In genomic region chr7:116230811-116231609, GRCm38 (mm10) we compare ENCODE assay signal across 10 mouse cellular contexts.
DNase-seq lines count a peak whose midpoint lies in the region; ATAC-seq lines count a peak whose summit lies in the region.
"Had no signal": no experiment of that assay in that cellular context is flagged by ENCODE, and none has a peak within 500 bp of the region (broad histone marks: within the 10 kb centered on the region; RNA-seq: fewer than 3 reads in every experiment).

No protein-coding gene starts in this region.

- peaks cover 7% of the 10 kb centered on the region for H3K27me3 ChIP-seq in heart, embryonic 13.5 days (replicated peaks)
- no peaks in the 10 kb centered on the region for H3K27me3 ChIP-seq in stomach, embryonic 14.5 days (ENCODE audit: control insufficient read depth, insufficient read depth, low read length)
- H3K27me3 ChIP-seq: lung, embryonic 15.5 days had no signal

- H3K4me2 ChIP-seq in heart, embryonic 13.5 days: peak overlapping the region; percentile 2; the same call in 1 of the 2 replicates
- no peak overlapping the region for H3K4me2 ChIP-seq in stomach, embryonic 14.5 days (replicated peaks; ENCODE audit: low read depth, low read length)
- H3K4me2 ChIP-seq: lung, embryonic 15.5 days had no signal

- H3K36me3 ChIP-seq in heart, embryonic 13.5 days: no peaks in the 10 kb centered on the region
- no peaks in the 10 kb centered on the region for H3K36me3 ChIP-seq in stomach, embryonic 14.5 days (ENCODE audit: control insufficient read depth, insufficient read depth, low read length)
- H3K36me3 ChIP-seq: lung, embryonic 15.5 days had no signal

- H3K4me3 ChIP-seq in heart, embryonic 13.5 days: no peak overlapping the region
- no peak overlapping the region for H3K4me3 ChIP-seq in stomach, embryonic 14.5 days (ENCODE audit: low read depth, low read length)
- H3K4me3 ChIP-seq: lung, embryonic 15.5 days had no signal

- H3K9ac ChIP-seq in heart, embryonic 13.5 days: no peak overlapping the region
- H3K9ac ChIP-seq in stomach, embryonic 14.5 days (replicated peaks; ENCODE audit: low read depth, low read length): no peak overlapping the region
- H3K9ac ChIP-seq: lung, embryonic 15.5 days had no signal

- peaks cover 88% of the 10 kb centered on the region for H3K4me1 ChIP-seq in heart, embryonic 13.5 days
- H3K4me1 ChIP-seq in stomach, embryonic 14.5 days (ENCODE audit: control insufficient read depth, insufficient read depth, low read length): peaks cover 11% of the 10 kb centered on the region; the same call in 1 of the 2 replicates

- 41% methylated on average over 11 of the region's 11 CpGs for WGBS in heart, embryonic 13.5 days
- 58% methylated on average over 11 of the region's 11 CpGs for WGBS in stomach, embryonic 14.5 days

- intact Hi-C loops in heart, postnatal 25 days (cut with DNase I): no loop called here

- no peak for ATAC-seq in heart, embryonic 13.5 days (ENCODE audit: extremely low read depth, insufficient number of reproducible peaks, low FRiP score, low TSS enrichment)
- peak; percentile 97 for ATAC-seq in CD4-positive, CD25-positive, alpha-beta regulatory T cell, adult 4 months
- peak; percentile 47; the same call in 1 of the 2 replicates for ATAC-seq in stomach, embryonic 14.5 days (ENCODE audit: insufficient number of reproducible peaks, insufficient read depth, low FRiP score, low read depth)
- ATAC-seq in erythroblast, adult 5-6 weeks (replicated peaks; ENCODE audit: low FRiP score, poor library complexity, severe bottlenecking): no peak
- ATAC-seq: hindbrain, postnatal 0 days had no signal

- H3K9me3 ChIP-seq in heart, embryonic 13.5 days: no peaks in the 10 kb centered on the region
- no peaks in the 10 kb centered on the region for H3K9me3 ChIP-seq in stomach, embryonic 14.5 days (ENCODE audit: control insufficient read depth, low read depth, low read length)
- H3K9me3 ChIP-seq: lung, embryonic 15.5 days had no signal

- DNase-seq in heart, postnatal 25 days (ENCODE audit: low spot score): no peak
- DNase-seq in induced T-regulatory cell, adult 2 months (ENCODE audit: low read depth): peak; percentile 64
- DNase-seq in ovary, adult 18-20 months (ENCODE audit: low spot score): no peak
- no peak for DNase-seq in layer of hippocampus, adult 9-11 months

- peak overlapping the region; percentile 60 for H3K27ac ChIP-seq in heart, embryonic 13.5 days (replicated peaks)
- no peak overlapping the region for H3K27ac ChIP-seq in stomach, embryonic 14.5 days (ENCODE audit: low read length)
- H3K27ac ChIP-seq: hindbrain, postnatal 0 days; lung, embryonic 15.5 days had no signal

Comparison
In these comparisons a context has a peak if more than half of its experiments do, and no peak if none do; other contexts are left out.
1. ATAC-seq: peak in CD4-positive, CD25-positive, alpha-beta regulatory T cell, adult 4 months (single experiment) and stomach, embryonic 14.5 days (single experiment); none in heart, embryonic 13.5 days (single experiment) and erythroblast, adult 5-6 weeks (single experiment).